Mouse (Mus musculus): ENCODE results near the gene Gm28557. TPM values are rescaled to one million over a fixed set of nuclear protein-coding genes. Genes with fewer than 3 reads are reported as not detected.
"Not testable (repeated sequence)": the region's sequence is repeated elsewhere in the genome, so short reads cannot be mapped to it uniquely, and the experiment has no call there.

Gm28557 gene
- polyA plus RNA-seq (2015; fragmentation: Nextera tagmentation; extraction: Ambion mirVana), result 0.86 and 1.0 TPM in 2 replicates

- Histone ChIP-seq H3K4me1 (peaks cover 9% of the 10 kb centered on the region), H3K36me3 (replicated peaks) (no peaks in the 10 kb centered on the region), H3K4me3 (peak within 1 kb of the TSS; percentile 50), H3K9ac (peak within 1 kb of the TSS; percentile 46), H3K9me3 (no peaks in the 10 kb centered on the region), H3K27ac (peak within 1 kb of the TSS; percentile 63), H3K27me3 (replicated peaks) (no peaks in the 10 kb centered on the region), H3K4me2 (peak within 1 kb of the TSS; percentile 79)
- under 1% methylated on average over 17 of the region's 17 CpGs for WGBS
- peak; percentile 98 for ATAC-seq (replicated peaks)
These were observed at the start of gene Gm28557 for GRCm38 (mm10) chr13:67108194-67108820. TSS of gene Gm28557 (minus strand) at chr13:67108604.

GRCm38 (mm10) chr13:67128038-67128721 is 19.8 kb upstream of the Gm28557 start:
- WGBS, result under 1% methylated on average over 18 of the region's 18 CpGs
- Histone ChIP-seq H3K4me2 (peak overlapping the region; percentile 81), H3K9ac (peak overlapping the region; percentile 87), H3K4me3 (peak overlapping the region; percentile 78), H3K9me3 (no peaks in the 10 kb centered on the region), H3K4me1 (peaks cover 11% of the 10 kb centered on the region), H3K36me3 (replicated peaks) (no peaks in the 10 kb centered on the region), H3K27me3 (replicated peaks) (no peaks in the 10 kb centered on the region), H3K27ac (peak overlapping the region; percentile 85)
- ATAC-seq (replicated peaks), result peak; percentile 99

GRCm38 (mm10) chr13:67127507-67127906 is 19.1 kb upstream of the Gm28557 start:
- H3K4me3 ChIP-seq, result peak overlapping the region; percentile 78
- H3K9ac ChIP-seq; H3K27ac ChIP-seq; H3K36me3 ChIP-seq (replicated peaks); H3K27me3 ChIP-seq (replicated peaks); H3K9me3 ChIP-seq: not testable (repeated sequence)
- peaks cover 11% of the 10 kb centered on the region for H3K4me1 ChIP-seq
- ATAC-seq (replicated peaks), result peak; percentile 45
- peak overlapping the region; percentile 81 for H3K4me2 ChIP-seq
- 77% methylated on average over 10 of the region's 10 CpGs for WGBS

GRCm38 (mm10) chr13:67124460-67124859 is 16.1 kb upstream of the Gm28557 start:
- Histone ChIP-seq H3K27me3 (replicated peaks) (no peaks in the 10 kb centered on the region), H3K4me3 (no peak overlapping the region), H3K27ac (no peak overlapping the region), H3K9me3 (no peaks in the 10 kb centered on the region), H3K4me1 (peaks cover 11% of the 10 kb centered on the region), H3K36me3 (replicated peaks) (no peaks in the 10 kb centered on the region), H3K4me2 (no peak overlapping the region), H3K9ac (no peak overlapping the region)
- 94% methylated on average over 1 of the region's 1 CpGs for WGBS
- ATAC-seq (replicated peaks), result no peak

- not testable (repeated sequence) for H3K27me3 ChIP-seq (replicated peaks); H3K36me3 ChIP-seq (replicated peaks); H3K4me3 ChIP-seq; H3K9me3 ChIP-seq; H3K4me2 ChIP-seq; H3K4me1 ChIP-seq; H3K27ac ChIP-seq; H3K9ac ChIP-seq; ATAC-seq (replicated peaks)
These were observed 13.0 kb upstream of the Gm28557 start, which contains the start of gene Zfp759 for GRCm38 (mm10) chr13:67121360-67121759. TSS of gene Zfp759 (plus strand) at chr13:67121660.

- not testable (repeated sequence) for H3K9me3 ChIP-seq; H3K36me3 ChIP-seq (replicated peaks); H3K4me3 ChIP-seq; H3K27ac ChIP-seq; H3K9ac ChIP-seq; H3K4me2 ChIP-seq; ATAC-seq (replicated peaks); H3K27me3 ChIP-seq (replicated peaks); H3K4me1 ChIP-seq
- WGBS, result 93% methylated on average over 8 of the region's 8 CpGs
These were observed 7.8 kb upstream of the Gm28557 start, which contains the start of gene Rslcan18 for GRCm38 (mm10) chr13:67116163-67116562. TSS of gene Rslcan18 (minus strand) at chr13:67116263.

- H3K4me2 ChIP-seq, result no peak overlapping the region
- H3K9ac ChIP-seq, result no peak overlapping the region
- H3K4me3 ChIP-seq, result no peak overlapping the region
- no peak overlapping the region for H3K27ac ChIP-seq
- H3K4me1 ChIP-seq, result peaks cover 3% of the 10 kb centered on the region; the same call in 1 of the 2 replicates
- no peaks in the 10 kb centered on the region for H3K9me3 ChIP-seq
- no peaks in the 10 kb centered on the region for H3K36me3 ChIP-seq (replicated peaks)
- 90% methylated on average over 2 of the region's 2 CpGs for WGBS
- H3K27me3 ChIP-seq (replicated peaks), result no peaks in the 10 kb centered on the region
- no peak for ATAC-seq (replicated peaks)
These were observed 4.9 kb upstream of the Gm28557 start for GRCm38 (mm10) chr13:67113287-67113686.

- H3K9me3 ChIP-seq, result no peaks in the 10 kb centered on the region
- ATAC-seq (replicated peaks), result no peak
- H3K27me3 ChIP-seq (replicated peaks), result no peaks in the 10 kb centered on the region
- no peaks in the 10 kb centered on the region for H3K36me3 ChIP-seq (replicated peaks)
- peaks cover 9% of the 10 kb centered on the region for H3K4me1 ChIP-seq
- no peak overlapping the region for H3K4me3 ChIP-seq
- no peak overlapping the region for H3K9ac ChIP-seq
- no peak overlapping the region for H3K27ac ChIP-seq
- WGBS, result 81% methylated on average over 12 of the region's 12 CpGs
- H3K4me2 ChIP-seq, result no peak overlapping the region
These were observed 3.7 kb upstream of the Gm28557 start for GRCm38 (mm10) chr13:67112096-67112495.

- H3K27ac ChIP-seq, result peak overlapping the region; percentile 57
- H3K9me3 ChIP-seq, result no peaks in the 10 kb centered on the region
- peak overlapping the region; percentile 79 for H3K4me2 ChIP-seq
- H3K36me3 ChIP-seq (replicated peaks), result no peaks in the 10 kb centered on the region
- H3K4me1 ChIP-seq, result peaks cover 9% of the 10 kb centered on the region
- H3K27me3 ChIP-seq (replicated peaks), result no peaks in the 10 kb centered on the region
- peak; percentile 85 for ATAC-seq (replicated peaks)
- H3K4me3 ChIP-seq, result peak overlapping the region; percentile 50
- peak overlapping the region; percentile 23; the same call in 1 of the 2 replicates for H3K9ac ChIP-seq
- 4% methylated on average over 9 of the region's 9 CpGs for WGBS
These were observed 410 bp upstream of the Gm28557 start for GRCm38 (mm10) chr13:67108821-67109206.

GRCm38 (mm10) chr13:67107681-67108080 is 723 bp downstream of the Gm28557 start:
- ATAC-seq (replicated peaks), result 0 out of 2 replicates have a peak, but pooled peaks have one; percentile 1
- no peak overlapping the region for H3K27ac ChIP-seq
- H3K4me1 ChIP-seq, result peaks cover 9% of the 10 kb centered on the region
- H3K27me3 ChIP-seq (replicated peaks), result no peaks in the 10 kb centered on the region
- no peaks in the 10 kb centered on the region for H3K9me3 ChIP-seq
- no peaks in the 10 kb centered on the region for H3K36me3 ChIP-seq (replicated peaks)
- peak overlapping the region; percentile 79 for H3K4me2 ChIP-seq
- WGBS, result 69% methylated on average over 9 of the region's 9 CpGs
- H3K9ac ChIP-seq, result peak overlapping the region; percentile 46
- peak overlapping the region; percentile 50 for H3K4me3 ChIP-seq

GRCm38 (mm10) chr13:67097876-67098275 is 10.5 kb downstream of the Gm28557 start, which contains the start of gene Zfp708:
TSS of gene Zfp708 (minus strand) at chr13:67097976.
- ATAC-seq (replicated peaks), result no peak
- no peak within 1 kb of the TSS for H3K9ac ChIP-seq
- no peak within 1 kb of the TSS for H3K4me2 ChIP-seq
- H3K9me3 ChIP-seq, result no peaks in the 10 kb centered on the region
- no peaks in the 10 kb centered on the region for H3K36me3 ChIP-seq (replicated peaks)
- no peak within 1 kb of the TSS for H3K27ac ChIP-seq
- no peaks in the 10 kb centered on the region for H3K27me3 ChIP-seq (replicated peaks)
- no peak within 1 kb of the TSS for H3K4me3 ChIP-seq
- H3K4me1 ChIP-seq, result no peaks in the 10 kb centered on the region
- whole genome bisulfite sequencing, result 91% methylated on average over 10 of the region's 10 CpGs

- H3K36me3 ChIP-seq (replicated peaks), result no peaks in the 10 kb centered on the region
- H3K4me3 ChIP-seq, result no peak overlapping the region
- no peak overlapping the region for H3K9ac ChIP-seq
- no peak overlapping the region for H3K4me2 ChIP-seq
- ATAC-seq (replicated peaks), result no peak
- WGBS, result 84% methylated on average over 1 of the region's 1 CpGs
- no peaks in the 10 kb centered on the region for H3K27me3 ChIP-seq (replicated peaks)
- no peaks in the 10 kb centered on the region for H3K9me3 ChIP-seq
- H3K4me1 ChIP-seq, result no peaks in the 10 kb centered on the region
- H3K27ac ChIP-seq, result no peak overlapping the region
These were observed 18.2 kb downstream of the Gm28557 start for GRCm38 (mm10) chr13:67090154-67090553.

Data from midbrain, embryonic 15.5 days (tissue).